Mouse (Mus musculus): Measurements from ENCODE around the gene Ptger1.

Gene Ptger1

DNA sequence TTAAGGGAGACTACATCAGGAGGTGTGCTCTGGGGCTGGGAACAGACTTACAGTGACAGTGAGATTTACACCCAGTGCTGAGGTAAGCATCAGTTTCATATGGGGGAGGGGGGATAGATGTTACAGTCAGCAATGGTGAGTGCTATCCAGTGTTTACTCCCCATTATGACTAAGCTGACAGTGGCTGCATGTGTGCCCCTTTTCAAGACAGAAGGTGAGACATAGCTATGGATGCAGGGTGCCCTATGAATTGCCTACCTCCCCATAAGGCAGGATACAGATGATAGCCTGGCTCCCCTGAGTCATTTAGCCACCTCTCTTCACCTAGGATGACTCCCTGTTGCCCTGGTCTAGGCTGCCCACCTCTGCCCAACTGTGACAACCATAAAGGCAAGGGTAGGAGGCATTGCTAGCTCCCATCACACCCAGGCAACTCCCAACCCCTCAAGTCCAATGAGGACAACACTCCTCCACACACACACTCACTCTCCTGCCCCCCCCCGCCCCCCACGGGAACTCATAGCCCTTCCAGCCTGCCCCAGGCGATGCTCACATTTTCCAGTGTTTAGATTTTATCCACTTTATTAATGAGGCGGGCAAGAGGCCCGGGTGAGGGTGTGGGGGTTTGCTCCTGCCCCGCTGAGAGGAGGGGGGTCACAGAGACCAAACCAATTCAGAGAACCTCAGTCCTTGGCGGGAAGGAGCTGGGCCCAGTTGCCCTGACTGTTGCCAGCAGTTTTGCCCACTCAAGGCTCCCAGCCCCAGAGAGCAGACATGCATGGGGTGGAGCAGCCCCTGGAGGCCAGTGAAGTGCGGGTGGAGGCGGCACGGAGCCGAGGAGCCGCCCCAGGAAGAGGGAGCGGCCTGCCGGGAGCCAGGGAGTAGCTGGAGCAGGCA is at the start of gene Ptger1:
Ptger1 (plus strand) TSS at position 710 of the 897 bp plus-strand sequence.
- DNase-seq (ENCODE audit: low read depth, low spot score): no peak

DNA sequence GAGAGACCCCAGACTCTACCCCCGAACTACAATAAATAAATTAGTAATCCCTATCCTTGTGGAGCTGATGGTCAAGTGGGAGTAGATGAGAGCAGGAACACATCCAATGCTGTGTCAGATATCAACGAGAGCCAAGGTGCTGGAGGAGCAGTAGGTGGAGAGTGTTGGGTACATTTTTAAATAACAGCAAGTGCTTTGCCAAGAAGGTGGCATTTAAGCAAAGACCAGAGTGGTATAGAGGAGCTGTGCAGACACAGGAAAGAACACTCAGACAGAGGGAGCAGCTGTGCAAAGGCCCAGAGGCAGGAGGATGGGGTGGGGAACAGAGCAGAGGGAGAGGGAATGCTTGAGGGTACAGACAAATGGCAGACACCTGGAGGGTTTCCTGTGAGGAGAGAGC is 49.4 kb upstream of the Ptger1 start:
- no peak for DNase-seq (ENCODE audit: low read depth, low spot score)

DNA sequence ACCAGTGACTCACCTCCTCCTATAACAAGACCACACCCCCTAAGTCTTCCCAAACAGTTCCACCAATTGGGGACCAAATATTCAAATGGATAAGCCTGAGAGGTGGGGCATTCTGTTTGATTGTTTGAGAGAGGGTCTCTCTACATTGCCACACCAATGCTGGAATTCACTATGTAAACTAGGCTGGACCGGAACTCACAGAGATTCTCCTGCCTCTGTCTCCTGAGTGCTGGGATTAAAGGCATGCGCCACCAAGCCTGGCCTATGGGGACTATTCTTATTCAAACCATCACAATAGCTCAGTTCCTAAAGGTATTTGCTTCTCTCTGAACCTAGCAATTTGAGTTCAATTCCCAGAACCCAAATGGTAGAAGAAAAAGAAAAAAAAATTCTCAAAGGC is 47.9 kb upstream of the Ptger1 start:
- DNase-seq (ENCODE audit: low read depth, low spot score): no peak

GRCm38 (mm10) chr8:83619568-83620285 is 46.8 kb upstream of the Ptger1 start:
- DNase-seq (ENCODE audit: low read depth, low spot score): no peak

DNA sequence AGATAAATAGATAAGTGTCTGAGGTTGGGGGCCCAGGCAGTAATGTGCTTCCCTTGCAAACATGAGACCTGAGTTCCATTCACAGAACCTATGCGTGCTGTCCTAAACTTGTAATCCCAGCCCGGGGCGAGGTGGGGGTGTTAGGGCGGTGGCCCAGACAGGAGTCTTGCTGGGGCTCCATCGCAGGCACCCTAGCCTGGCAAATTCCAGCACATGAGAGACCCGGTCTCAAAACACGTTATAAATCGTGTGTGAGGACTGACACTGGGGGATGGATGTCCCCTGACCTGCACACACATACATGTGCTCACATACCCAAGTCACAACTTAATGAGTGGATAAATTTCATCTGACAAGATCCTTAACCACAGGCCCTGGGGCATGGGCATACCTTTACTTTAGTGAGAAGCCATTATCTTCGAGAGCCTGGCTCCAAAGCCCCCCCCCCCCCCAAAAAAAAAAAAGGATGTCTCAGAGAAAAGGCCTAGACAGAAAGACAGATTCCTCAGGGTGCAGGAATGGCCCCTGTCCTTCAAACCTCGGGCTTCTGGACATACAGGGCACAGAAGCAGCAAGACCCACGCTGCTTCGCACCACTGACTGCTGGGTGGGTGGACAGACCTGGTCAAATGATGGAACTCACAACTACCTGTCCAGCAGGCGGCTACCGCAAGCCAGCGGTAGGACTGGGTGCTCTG is 44.6 kb upstream of the Ptger1 start:
- DNase-seq (ENCODE audit: low read depth, low spot score): no peak

DNA sequence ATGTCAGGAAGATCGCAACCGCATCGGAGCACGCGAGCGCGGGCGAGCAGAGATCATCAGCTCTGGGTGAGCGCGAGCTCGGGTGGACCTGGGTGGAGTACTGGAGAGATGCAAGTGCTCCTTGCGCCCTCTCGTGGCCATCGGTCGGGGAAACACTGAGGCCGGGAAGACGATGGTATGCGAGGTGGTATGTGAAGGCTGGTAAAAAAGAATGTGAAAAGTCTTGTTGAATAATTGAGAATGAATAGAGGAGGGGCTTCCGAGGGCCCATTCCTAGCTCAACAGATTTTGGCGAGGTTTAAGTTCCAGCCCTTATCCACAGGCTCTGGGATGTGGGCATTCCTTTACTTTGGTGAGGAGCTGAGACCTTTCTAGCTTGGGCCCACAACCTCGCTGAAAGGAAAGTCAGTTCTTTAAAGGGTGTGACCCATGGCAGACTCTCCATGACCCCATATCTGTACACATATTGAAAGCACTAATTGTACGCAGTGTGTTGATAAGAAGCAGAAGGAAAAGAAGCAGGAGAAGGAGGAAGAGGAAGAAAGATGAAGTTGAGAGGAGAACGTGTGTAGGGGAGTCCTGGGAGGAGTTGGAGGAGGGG is 44.0 kb upstream of the Ptger1 start:
- DNase-seq (ENCODE audit: low read depth, low spot score): peak; percentile 71

- DNase-seq (ENCODE audit: low read depth, low spot score): no peak
Measured at GRCm38 (mm10) chr8:83623549-83623948, 42.9 kb upstream of the Ptger1 start.

GRCm38 (mm10) chr8:83624739-83625138 is 41.7 kb upstream of the Ptger1 start:
- DNase-seq (ENCODE audit: low read depth, low spot score): no peak

GRCm38 (mm10) chr8:83625676-83626299 is 40.7 kb upstream of the Ptger1 start:
- DNase-seq (ENCODE audit: low read depth, low spot score): no peak

DNA sequence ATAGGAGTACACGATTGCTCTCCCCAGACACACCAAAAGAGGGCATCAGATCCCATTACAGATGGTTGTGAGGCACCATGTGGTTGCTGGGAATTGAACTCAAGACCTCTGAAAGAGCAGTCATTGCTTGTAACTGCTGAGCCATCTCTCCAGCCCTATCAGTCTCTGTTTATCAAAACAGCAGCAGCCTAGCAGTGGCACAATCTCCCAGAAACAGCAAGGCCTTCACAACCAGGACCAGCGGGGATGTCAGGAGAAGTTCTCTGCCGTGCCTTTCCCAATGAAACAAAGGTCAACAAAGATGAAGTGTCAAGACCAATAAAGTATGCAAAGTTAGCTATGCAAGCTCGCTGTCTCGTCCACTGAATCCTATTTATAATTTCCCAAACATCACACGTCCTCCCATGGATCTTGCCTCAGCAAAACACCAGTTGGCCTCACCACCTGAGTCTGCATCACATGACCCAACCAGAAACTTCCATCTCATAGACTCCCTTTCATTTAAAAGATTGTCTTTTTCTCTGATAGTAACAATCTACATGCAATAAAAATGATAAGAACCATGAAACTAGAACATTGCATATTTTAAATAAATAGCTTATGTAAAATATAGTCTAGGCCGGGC is 34.3 kb upstream of the Ptger1 start:
- no peak for DNase-seq (ENCODE audit: low read depth, low spot score)

DNA sequence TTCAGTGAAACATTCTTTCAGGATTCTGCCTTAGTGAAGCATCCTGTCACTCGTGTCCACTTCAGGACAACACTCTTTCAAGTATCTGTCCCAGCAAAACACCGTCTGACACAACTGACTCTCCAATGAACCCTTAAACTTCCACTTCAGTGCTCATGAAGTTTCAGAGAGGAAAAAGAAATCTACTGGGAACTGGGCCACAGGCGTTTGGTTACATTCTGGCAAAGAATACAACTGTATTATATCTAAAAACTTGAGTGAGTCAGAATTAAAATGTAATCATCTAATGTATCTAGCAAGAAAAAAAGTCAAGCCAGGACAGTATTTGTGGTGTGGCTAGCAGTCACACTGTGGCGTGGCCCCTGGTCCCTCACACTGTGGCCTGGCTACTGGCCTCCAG is 27.6 kb upstream of the Ptger1 start:
- no peak for DNase-seq (ENCODE audit: low read depth, low spot score)

DNA sequence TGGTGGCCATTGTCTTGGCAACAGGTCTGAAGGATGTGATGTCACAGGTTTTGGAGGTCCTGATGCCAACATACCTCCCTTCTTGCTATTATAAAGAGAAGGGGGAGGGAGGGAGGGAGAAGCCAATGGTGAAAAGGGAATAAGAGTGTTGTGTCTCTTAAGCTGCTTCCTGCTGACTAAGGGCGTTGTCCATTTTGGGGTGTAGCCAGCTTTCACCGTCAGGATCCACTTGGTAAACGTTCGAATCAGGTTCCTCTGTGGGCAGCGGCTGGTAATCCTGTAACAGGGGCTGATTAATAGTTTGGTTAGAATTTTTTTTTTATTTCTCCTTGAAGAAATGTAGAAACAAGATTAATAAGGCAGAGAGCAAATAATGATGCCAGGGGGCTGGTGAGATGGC is 26.8 kb upstream of the Ptger1 start:
- DNase-seq (ENCODE audit: low read depth, low spot score): no peak

- no peak for DNase-seq (ENCODE audit: low read depth, low spot score)
Measured at GRCm38 (mm10) chr8:83647511-83647910, 19.0 kb upstream of the Ptger1 start.

GRCm38 (mm10) chr8:83648031-83648430 is 18.4 kb upstream of the Ptger1 start:
- no peak for DNase-seq (ENCODE audit: low read depth, low spot score)

DNA sequence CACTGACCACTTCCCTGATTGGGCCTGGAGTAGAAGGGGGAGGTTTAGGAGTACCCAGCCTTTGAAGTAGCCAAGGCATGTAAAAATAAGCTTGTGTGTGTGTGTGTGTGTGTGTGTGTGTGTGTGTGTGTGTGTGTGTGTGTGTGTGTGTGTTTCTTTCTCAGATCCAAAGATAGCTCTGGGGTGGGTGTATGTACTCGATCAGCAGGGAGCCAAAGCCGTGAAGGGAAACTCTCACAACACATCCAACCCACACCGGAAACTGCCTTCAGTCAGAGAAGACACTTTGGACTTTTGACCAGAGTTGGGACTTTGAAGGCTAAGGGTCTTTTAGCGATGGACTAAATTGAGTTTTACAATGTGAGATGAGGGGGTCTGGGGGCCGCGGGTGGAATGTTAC is 16.8 kb upstream of the Ptger1 start:
- DNase-seq (ENCODE audit: low read depth, low spot score): no peak

GRCm38 (mm10) chr8:83652030-83652743 is 14.3 kb upstream of the Ptger1 start, which contains the start of gene Gipc1:
TSS of gene Gipc1 (plus strand) at chr8:83652677.
- DNase-seq (ENCODE audit: low read depth, low spot score): peak; percentile 99

DNA sequence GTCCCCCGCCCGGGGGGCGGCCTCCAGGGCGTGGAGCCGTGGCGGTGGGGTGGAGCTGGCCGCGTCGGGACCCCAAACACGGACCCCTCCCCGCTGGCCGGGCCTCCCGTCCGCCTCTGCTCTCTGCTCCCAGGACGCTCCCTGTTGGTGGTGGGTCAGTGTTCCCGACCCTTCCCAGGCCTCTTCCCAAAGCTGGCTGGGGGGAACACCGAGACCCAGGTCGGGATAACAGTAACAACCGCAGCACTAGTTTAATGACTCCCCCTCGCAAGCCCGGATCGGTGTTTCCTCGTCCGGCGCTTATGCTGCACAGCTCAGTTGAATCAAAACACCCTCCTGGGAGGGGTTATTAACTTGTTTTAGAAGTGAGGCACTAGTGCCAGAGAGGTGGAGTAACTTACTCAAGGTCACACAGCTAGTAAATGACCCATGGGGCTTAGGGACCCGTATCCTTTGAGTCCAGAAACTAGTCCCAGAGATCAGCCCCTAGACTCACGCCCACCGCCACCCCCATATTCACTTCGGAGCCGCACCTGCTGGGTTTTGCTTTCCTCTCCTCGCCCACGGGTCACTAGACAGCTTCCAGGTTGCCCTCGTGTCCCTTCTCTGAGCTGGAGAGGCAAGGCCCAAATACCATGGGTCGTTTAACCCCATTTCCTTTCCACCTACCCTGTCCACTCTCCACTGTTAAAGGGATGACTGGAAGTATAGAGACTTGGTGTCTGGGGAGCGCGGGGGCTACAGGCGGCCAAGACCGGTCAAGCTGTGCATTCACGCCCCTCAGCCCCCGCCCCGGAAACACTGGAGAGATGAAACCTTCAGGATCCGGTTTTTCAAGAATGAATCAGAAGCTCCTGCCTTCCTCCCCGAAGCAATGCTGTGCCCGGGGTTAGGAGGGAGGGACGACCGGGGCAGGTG is 13.5 kb upstream of the Ptger1 start:
- DNase-seq (ENCODE audit: low read depth, low spot score): no peak

- no peak for DNase-seq (ENCODE audit: low read depth, low spot score)
Measured at GRCm38 (mm10) chr8:83653662-83654017, 12.8 kb upstream of the Ptger1 start.

DNA sequence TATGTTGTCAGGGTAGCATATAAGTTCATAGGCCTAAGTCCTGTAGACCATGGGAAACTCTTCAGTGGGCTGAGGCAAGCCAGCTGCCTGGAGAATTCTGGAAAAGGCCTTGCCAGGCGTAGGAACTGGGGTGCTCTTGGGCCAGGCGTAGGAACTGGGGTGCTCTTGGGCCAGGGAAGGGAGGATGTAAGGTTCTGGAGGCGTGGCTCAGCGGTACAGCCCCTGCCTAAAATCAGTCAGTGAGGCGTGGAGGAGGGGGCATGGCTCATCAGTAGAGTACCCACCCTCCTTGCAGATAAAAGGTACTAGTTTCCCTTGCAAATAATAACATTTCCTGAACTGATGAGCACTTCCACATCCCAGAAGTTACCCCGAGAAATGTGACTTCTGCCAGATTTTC is 11.8 kb upstream of the Ptger1 start:
- DNase-seq (ENCODE audit: low read depth, low spot score): no peak

All from WW6 (cell line).